Mouse (Mus musculus) kidney, adult 2 months (tissue): ENCODE data around the gene Plekhh1. TPM values are rescaled to one million over a fixed set of nuclear protein-coding genes. Genes with fewer than 3 reads are reported as not detected.
A peak's percentile ranks its signal among the peaks of the same experiment; 100 is the strongest.

ENCODE experiments used
- DNase-seq: peaks from one replicate; pipeline ENCODE4 v3.0.0; 2021
- H3K27ac ChIP-seq: fragments of 200-500 bp; 2 replicates; pipeline ENCODE4 v1.5.1; 2012; ENCODE audit warnings: low read depth, low read length, control low read depth, inconsistent platforms; ENCODE audit not compliant: insufficient read depth
- H3K27me3 ChIP-seq: fragments of 200-500 bp; replicated peaks from 2 replicates; pipeline ENCODE4 v1.6.1; 2012; ENCODE audit warnings: mild to moderate bottlenecking, moderate library complexity, low read length, inconsistent platforms; ENCODE audit not compliant: control insufficient read depth, insufficient read depth
- H3K36me3 ChIP-seq: fragments of 200-500 bp; 2 replicates; pipeline ENCODE4 v1.6.1; 2012; ENCODE audit warnings: mild to moderate bottlenecking, moderate library complexity, low read length, inconsistent platforms; ENCODE audit not compliant: control insufficient read depth, insufficient read depth
- H3K4me1 ChIP-seq: fragments of 200-500 bp; 2 replicates; pipeline ENCODE4 v1.6.1; 2011; ENCODE audit warnings: low read length; ENCODE audit not compliant: control insufficient read depth, insufficient read depth
- H3K4me3 ChIP-seq: fragments of 200-500 bp; 2 replicates; pipeline ENCODE4 v1.5.1; 2011; ENCODE audit warnings: mild to moderate bottlenecking, low read depth, low read length, control low read depth; ENCODE audit not compliant: insufficient read depth
- CTCF ChIP-seq: fragments of 200-500 bp; conservative IDR thresholded peaks from 2 replicates; pipeline ENCODE4 v1.5.1; 2011; ENCODE audit warnings: low read depth, mild to moderate bottlenecking, control low read depth, low read length, moderate library complexity, mixed read lengths; ENCODE audit not compliant: insufficient read depth, insufficient read length
- POLR2A ChIP-seq: fragments of 200-500 bp; IDR thresholded peaks from one replicate; pipeline ENCODE4 v1.6.1; 2011; ENCODE audit warnings: low read depth, low read length, control low read depth
- WGBS: fragments of 180-500 bp; shearing (Covaris S2); methylation state at CpG from one replicate; pipeline ENCODE4 v1.1.7; 2018; 5-methylcytosine and 5-hydroxymethylcytosine counted together
- polyA plus RNA-seq: library from polyadenylated mRNA; depleted of rRNA; stranded (reverse); fragments of >200 nt; gene quantifications from 2 replicates; pipeline ENCODE4 v1.2.3, GENCODE M21; 2012; rRNA removed

Plekhh1 gene
- 9.3 and 10.8 TPM in 2 replicates for polyA plus RNA-seq

DNA sequence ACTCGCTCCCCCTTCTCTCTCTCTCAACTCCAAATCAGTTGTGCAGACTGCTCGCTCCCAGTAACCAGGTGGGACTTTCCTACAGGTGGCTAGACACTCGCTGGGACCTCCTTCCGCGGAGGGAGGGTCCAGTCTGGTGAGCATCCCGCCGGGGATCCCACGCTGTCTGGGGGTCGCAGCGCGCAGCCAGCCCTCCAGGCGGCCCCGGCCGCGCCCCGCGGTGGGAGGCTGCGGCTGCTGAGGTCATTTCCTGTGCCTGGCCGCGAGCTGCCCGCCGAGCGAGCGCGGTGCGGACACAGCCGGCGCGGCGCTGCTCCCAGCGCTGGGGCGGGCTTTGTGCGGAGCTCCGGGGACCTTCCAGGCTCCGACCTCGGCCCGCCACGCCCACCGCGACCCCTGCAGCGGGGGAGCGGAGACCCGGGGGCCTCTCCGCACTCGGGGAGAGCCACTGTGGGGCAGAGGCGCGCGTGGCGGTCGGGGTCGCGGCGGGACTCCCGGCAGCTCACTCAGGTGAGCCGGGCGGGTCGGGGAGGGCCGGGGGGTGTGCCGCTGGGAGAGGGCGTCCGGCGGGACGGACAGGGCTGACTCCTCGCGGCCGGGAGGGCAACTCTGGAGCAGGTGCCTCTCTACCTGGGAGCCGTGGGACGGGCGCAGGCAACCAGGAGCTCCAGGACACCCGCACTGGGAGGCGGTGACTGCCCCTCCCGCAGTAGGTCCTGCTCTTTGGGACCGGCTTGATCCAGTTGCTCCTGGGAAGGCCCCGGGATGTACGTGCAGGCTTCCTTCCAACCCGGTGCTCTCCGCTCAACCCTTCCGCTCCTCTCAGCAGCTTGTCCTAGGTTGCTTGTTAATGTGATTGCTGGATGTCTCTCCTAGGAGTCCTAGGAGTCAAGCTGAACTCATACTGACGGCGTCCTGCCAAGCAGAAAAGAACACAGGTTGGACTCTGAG lies at the start of gene Plekhh1:
Gene Plekhh1 (plus strand): TSS at position 253 of the 951 bp plus-strand sequence.
- Histone ChIP-seq H3K27me3 (no peaks in the 10 kb centered on the region), H3K27ac (peak within 1 kb of the TSS; percentile 45), H3K4me1 (no peaks in the 10 kb centered on the region; the same call in 1 of the 2 replicates), H3K4me3 (peak within 1 kb of the TSS; percentile 84), H3K36me3 (no peaks in the 10 kb centered on the region)
- DNase-seq = peak; percentile 72
- TF ChIP-seq POLR2A (no peak), CTCF (no peak)
- 2% methylated on average over 76 of the region's 80 CpGs for WGBS

DNA sequence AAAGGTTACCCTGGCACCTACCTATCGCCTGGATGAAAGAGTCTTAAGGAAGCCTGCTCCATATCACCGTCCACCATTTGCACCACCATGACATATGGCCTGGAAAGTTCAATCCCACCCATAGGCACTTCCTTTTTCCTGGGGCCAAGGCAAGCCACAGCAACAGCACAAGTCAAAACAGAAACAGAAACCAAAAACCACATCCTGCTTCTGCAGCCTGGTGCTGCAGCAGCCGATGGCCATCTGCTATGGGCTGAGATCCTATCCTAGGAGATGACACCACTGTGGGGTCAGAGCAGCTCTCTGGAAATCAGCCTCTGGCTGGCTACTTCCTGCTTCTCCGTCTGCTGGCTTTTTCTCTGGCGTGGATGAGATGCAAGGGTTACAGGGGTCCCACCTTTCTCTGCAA lies 48.3 kb upstream of the Plekhh1 start:
- no peaks in the 10 kb centered on the region for H3K36me3 ChIP-seq
- H3K4me1 ChIP-seq = peaks cover 4% of the 10 kb centered on the region; the same call in 1 of the 2 replicates
- no peaks in the 10 kb centered on the region for H3K27me3 ChIP-seq
- TF ChIP-seq POLR2A (no peak), CTCF (no peak)
- peak overlapping the region; percentile 51 for H3K27ac ChIP-seq
- 62% methylated on average over 5 of the region's 5 CpGs for WGBS
- peak; percentile 76 for DNase-seq
- peak overlapping the region; percentile 26 for H3K4me3 ChIP-seq

DNA sequence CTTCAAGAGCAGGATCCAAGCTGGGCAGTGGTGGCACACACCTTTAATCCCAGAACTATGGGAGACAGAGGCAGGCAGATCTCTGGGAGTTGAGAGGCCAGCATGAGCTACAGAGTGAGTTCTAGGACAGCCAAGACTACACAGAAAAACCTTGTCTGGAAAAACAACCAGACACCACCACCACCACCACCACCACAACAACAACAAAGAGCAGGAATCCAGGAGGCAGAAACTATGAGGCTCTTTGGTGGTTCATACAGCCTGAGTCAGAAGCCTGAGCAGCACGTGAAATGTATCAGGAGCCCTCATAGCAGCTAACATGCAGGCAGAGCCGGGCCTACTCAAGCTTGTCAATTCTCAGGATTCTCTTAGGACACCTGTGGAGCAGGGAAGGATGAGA lies 47.8 kb upstream of the Plekhh1 start:
- 79% methylated on average over 2 of the region's 2 CpGs for WGBS
- peak overlapping the region; percentile 51 for H3K27ac ChIP-seq
- no peak for TF ChIP-seq CTCF

DNA sequence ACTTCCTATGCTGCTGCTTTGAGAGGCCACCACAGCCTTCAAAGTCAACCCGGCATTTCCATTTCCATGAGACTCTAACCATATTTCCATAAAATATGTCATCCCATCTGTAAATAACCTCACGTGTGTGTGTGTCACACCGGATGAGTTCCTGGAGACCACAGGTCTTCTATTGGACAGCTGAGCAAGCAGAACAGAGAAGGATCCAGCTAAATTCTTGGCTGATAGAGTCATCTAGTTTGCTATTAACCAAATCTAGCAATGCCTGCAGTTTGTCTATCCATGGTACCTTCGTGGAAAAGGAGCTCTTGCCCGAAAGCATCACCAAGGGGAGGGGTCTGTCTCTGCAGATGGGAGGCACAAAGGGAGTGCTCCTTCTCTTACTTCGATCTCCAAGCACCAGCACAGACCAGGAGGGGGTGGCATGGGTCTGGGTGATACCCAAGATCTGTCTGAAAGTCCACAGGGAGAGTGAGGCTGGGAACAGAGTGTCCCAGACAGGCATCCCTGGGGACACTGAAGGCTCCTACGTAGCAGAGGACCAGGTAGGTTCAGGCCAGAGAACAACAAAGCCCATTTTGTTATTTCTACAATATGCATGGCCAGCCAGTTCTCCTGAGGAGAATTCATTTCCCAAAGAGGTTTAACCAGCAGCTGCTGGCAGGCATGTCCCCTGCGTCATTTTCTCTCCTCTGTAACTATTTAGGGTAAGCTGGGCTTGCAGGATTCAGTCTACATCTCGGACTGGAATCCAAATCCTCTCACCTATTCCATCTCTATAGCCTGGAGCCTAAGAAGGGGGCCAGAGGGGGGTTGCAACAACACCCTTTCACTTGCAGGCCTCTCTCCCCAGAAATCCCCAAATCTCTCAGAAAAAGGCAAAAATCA lies 46.8 kb upstream of the Plekhh1 start:
- peak; percentile 70 for DNase-seq

More for the DNA sequence above, 47.8 kb upstream of the Plekhh1 start:
- peaks cover 4% of the 10 kb centered on the region; the same call in 1 of the 2 replicates for H3K4me1 ChIP-seq
- DNase-seq = no peak
- no peaks in the 10 kb centered on the region for H3K27me3 ChIP-seq
- no peak overlapping the region for H3K4me3 ChIP-seq
- H3K36me3 ChIP-seq = no peaks in the 10 kb centered on the region

DNA sequence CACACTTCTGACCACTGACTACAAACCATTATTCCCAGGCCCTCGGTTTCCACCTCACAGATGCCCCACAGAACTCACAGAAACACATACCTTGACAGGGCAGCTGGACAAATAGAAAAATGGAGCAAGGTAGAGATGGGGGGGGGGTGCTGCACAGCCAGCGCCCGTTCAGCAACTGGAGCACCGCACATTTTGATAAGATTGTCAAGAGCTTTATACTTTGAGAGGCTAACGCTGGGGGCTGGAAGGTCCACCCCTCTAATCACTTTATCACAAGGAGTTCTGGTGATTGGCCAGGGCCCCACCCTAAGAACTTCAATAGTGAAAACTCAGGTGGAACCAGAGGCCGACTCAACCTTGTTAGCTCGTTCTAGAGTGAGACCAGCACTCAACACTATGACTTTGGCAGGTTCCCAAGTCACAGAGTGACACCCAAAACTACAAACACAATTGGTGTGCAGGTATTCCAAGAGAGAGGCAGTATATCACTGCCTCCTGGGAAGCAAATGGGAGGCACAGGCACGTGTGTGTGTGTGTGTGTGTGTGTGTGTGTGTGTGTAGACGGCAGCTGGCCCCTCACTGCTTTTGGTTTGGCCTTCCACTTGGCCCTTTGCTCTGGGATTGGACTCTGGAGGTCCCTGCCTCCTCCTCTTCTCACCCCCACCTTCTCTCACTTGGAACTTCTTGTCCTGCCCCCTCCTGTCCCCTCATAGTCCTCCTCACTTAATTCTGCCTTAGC lies 45.5 kb upstream of the Plekhh1 start:
- Histone ChIP-seq H3K36me3 (no peaks in the 10 kb centered on the region), H3K4me1 (peaks cover 4% of the 10 kb centered on the region; the same call in 1 of the 2 replicates), H3K4me3 (no peak overlapping the region), H3K27ac (no peak overlapping the region), H3K27me3 (no peaks in the 10 kb centered on the region)
- TF ChIP-seq CTCF (no peak), POLR2A (no peak)
- 64% methylated on average over 9 of the region's 9 CpGs for WGBS
- DNase-seq = no peak

More for the DNA sequence above, 46.8 kb upstream of the Plekhh1 start:
- Histone ChIP-seq H3K4me1 (peaks cover 4% of the 10 kb centered on the region; the same call in 1 of the 2 replicates), H3K36me3 (no peaks in the 10 kb centered on the region), H3K27me3 (no peaks in the 10 kb centered on the region), H3K4me3 (no peak overlapping the region), H3K27ac (no peak overlapping the region)
- no peak for TF ChIP-seq CTCF
- 36% methylated on average over 9 of the region's 9 CpGs for WGBS

DNA sequence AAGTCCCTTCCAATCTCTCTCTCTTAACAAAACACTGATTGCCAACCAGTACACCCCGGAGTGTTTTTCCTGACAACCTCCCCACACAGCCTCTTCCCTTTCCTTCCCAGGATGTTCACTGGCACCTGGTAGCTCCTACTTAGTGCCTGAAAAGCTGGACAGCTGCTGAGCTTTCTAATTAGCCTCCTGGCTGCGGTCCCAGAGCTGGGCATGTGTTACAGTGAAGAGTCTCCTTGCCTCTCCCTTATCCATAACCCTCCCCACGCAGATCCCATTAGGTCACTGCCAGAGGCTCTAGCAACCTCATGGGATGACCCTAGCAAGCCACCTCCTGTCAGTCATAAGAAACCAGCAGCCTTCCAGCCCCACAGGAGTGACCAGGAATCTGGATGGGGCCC lies 44.9 kb upstream of the Plekhh1 start:
- Histone ChIP-seq H3K27ac (no peak overlapping the region), H3K36me3 (no peaks in the 10 kb centered on the region), H3K4me3 (no peak overlapping the region), H3K4me1 (peaks cover 4% of the 10 kb centered on the region; the same call in 1 of the 2 replicates), H3K27me3 (no peaks in the 10 kb centered on the region)
- 50% methylated on average over 3 of the region's 3 CpGs for WGBS
- DNase-seq = peak; percentile 75
- TF ChIP-seq CTCF = no peak
- TF ChIP-seq POLR2A = no peak
